Mouse (Mus musculus) liver, postnatal 0 days (tissue): ENCODE results near the gene Psd4.

Source experiments
- CTCF ChIP-seq: sonication (generic); IDR thresholded peaks from 2 replicates; pipeline ENCODE4 v1.5.1; 2016; ENCODE audit warnings: antibody characterized with exemption, low read depth
- EP300 ChIP-seq: IDR thresholded peaks from 2 replicates; pipeline ENCODE4 v1.6.1; 2016; ENCODE audit warnings: antibody characterized with exemption, low read depth, mild to moderate bottlenecking

DNA sequence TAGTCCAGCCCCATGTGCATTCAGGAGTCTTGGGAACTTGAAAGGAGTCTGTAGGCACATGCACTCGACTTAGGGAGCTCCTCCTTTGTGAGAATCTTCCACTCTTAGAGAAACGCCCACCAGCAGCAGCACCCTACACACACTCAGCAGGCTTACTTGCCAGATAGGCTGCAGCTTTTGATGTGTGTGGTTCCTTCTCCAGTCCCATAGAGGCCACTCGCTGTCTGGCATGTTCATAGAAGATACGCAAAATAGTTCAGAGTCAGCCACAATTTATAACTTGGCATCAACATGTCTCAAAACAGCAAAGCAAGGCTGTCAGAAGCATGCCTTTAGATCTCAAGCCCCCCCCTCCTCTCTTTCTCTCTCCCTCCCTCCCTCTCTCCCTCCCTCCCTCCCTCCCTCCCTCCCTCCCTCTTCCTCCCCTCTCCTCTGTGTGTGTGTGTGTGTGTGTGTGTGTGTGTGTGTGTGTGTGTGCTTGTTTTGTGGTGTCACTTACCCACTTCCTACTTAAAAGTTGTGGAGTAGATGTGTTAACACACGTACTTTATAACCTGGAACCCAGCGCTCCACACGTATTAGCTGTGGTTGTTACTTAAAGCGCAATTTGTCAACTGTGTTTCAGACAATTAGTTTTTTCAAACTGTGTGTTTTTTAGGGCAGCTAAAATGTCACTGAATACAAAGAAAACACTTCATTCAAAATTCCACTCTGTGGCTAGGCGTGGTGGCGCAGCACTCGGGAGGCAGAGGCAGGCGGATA lies 985 bp upstream of the Psd4 start:
- TF ChIP-seq CTCF = no peak
- no peak for TF ChIP-seq EP300
